Comparison of ENCODE assay signal across 11 mouse cellular contexts in genomic region chr11:53524905-53525304, GRCm38 (mm10). TPM values are rescaled to one million over a fixed set of nuclear protein-coding genes. Genes with fewer than 3 reads are reported as not detected.
DNase-seq lines count a peak whose midpoint lies in the region; ATAC-seq lines count a peak whose summit lies in the region.
"Had no signal": no experiment of that assay in that cellular context is flagged by ENCODE, and none has a peak within 500 bp of the region (broad histone marks: within the 10 kb centered on the region; RNA-seq: fewer than 3 reads in every experiment).

No protein-coding gene starts in this region.

- no peak overlapping the region for H3K9ac ChIP-seq in kidney, embryonic 15.5 days
- H3K9ac ChIP-seq: embryonic facial prominence, embryonic 13.5 days; midbrain, embryonic 12.5 days had no signal

- H3K27ac ChIP-seq in kidney, embryonic 15.5 days = no peak overlapping the region
- H3K27ac ChIP-seq: embryonic facial prominence, embryonic 13.5 days; midbrain, embryonic 12.5 days had no signal

- no peak overlapping the region for H3K4me2 ChIP-seq in kidney, embryonic 15.5 days
- H3K4me2 ChIP-seq: embryonic facial prominence, embryonic 13.5 days; midbrain, embryonic 12.5 days had no signal

- peaks cover 69% of the 10 kb centered on the region for H3K4me1 ChIP-seq in kidney, embryonic 15.5 days

- H3K9me3 ChIP-seq in kidney, embryonic 15.5 days (replicated peaks) = no peaks in the 10 kb centered on the region
- H3K9me3 ChIP-seq: embryonic facial prominence, embryonic 13.5 days; midbrain, embryonic 12.5 days had no signal

- H3K27me3 ChIP-seq in kidney, embryonic 15.5 days = no peaks in the 10 kb centered on the region
- H3K27me3 ChIP-seq: embryonic facial prominence, embryonic 13.5 days had no signal

- DNase-seq in cerebellum, adult 11-12 months = peak; percentile 63
- no peak for DNase-seq in cerebellum, adult 8-10 months
- peak; percentile 21 for DNase-seq in kidney, adult 9 months
- no peak for DNase-seq in kidney, postnatal 14 days
- DNase-seq in T-cell, adult 2 months (ENCODE audit: low spot score) = peak; percentile 14
- DNase-seq in lung, postnatal 14 days = peak; percentile 46
- no peak for DNase-seq in right cerebral cortex, postnatal 4 days

- WGBS in kidney, embryonic 15.5 days = 76% methylated on average over 6 of the region's 6 CpGs

- ATAC-seq in kidney, embryonic 15.5 days (replicated peaks; ENCODE audit: low FRiP score) = no peak

- H3K4me3 ChIP-seq in kidney, embryonic 15.5 days (replicated peaks) = no peak overlapping the region
- H3K4me3 ChIP-seq: embryonic facial prominence, embryonic 13.5 days; midbrain, embryonic 12.5 days had no signal

- no peaks in the 10 kb centered on the region for H3K36me3 ChIP-seq in kidney, embryonic 15.5 days
- H3K36me3 ChIP-seq: embryonic facial prominence, embryonic 13.5 days; midbrain, embryonic 12.5 days had no signal

RNA-seq across cellular contexts. Expression of gene Sept8, which starts 5.8 kb away (rescaled TPM):
- 21.9 and 25.6 TPM in 2 replicates for polyA plus RNA-seq in kidney, embryonic 15.5 days (2015; fragmentation: Nextera tagmentation; extraction: Ambion mirVana)

RNA-seq across cellular contexts. Expression of gene Kif3a, which starts 42.3 kb away (rescaled TPM):
- polyA plus RNA-seq in kidney, embryonic 15.5 days (2015; fragmentation: Nextera tagmentation; extraction: Ambion mirVana) = 65.6 and 68.6 TPM in 2 replicates

RNA-seq across cellular contexts. Expression of gene Sowaha, which starts 44.8 kb away (rescaled TPM):
- polyA plus RNA-seq in kidney, embryonic 15.5 days (2015; fragmentation: Nextera tagmentation; extraction: Ambion mirVana) = 0.23 and 0.32 TPM in 2 replicates

RNA-seq across cellular contexts. Expression of gene Gm9945, which starts 44.9 kb away (rescaled TPM):
- not detected in 2 replicates for polyA plus RNA-seq in kidney, embryonic 15.5 days (2015; fragmentation: Nextera tagmentation; extraction: Ambion mirVana)
- polyA plus RNA-seq: embryonic facial prominence, embryonic 13.5 days; midbrain, embryonic 12.5 days; stomach, embryonic 16.5 days had no signal

RNA-seq across cellular contexts. Expression of gene Gm9837, which starts 54.6 kb away (rescaled TPM):
- polyA plus RNA-seq in kidney, embryonic 15.5 days (2015; fragmentation: Nextera tagmentation; extraction: Ambion mirVana) = not detected in 2 replicates
- polyA plus RNA-seq: embryonic facial prominence, embryonic 13.5 days; midbrain, embryonic 12.5 days; stomach, embryonic 16.5 days had no signal

Comparison
In these comparisons a context has a peak if more than half of its experiments do, and no peak if none do; other contexts are left out.
1. DNase-seq: peak in cerebellum, adult 11-12 months (single experiment), kidney, adult 9 months (single experiment), T-cell, adult 2 months (single experiment) and lung, postnatal 14 days (single experiment); none in cerebellum, adult 8-10 months (single experiment), kidney, postnatal 14 days (single experiment) and right cerebral cortex, postnatal 4 days (single experiment).